Mouse (Mus musculus): ENCODE results near the gene Pglyrp2.
A peak's percentile ranks its signal among the peaks of the same experiment; 100 is the strongest.

Gene Pglyrp2

GRCm38 (mm10) chr17:32402011-32402778, 21.8 kb downstream of the Pglyrp2 start:
- DNase-seq (ENCODE audit: low spot score in 2 of 2): no peak

- DNase-seq (ENCODE audit: low spot score in 2 of 2): no peak
Measured at GRCm38 (mm10) chr17:32396266-32396665, 27.7 kb downstream of the Pglyrp2 start.

- DNase-seq (ENCODE audit: low spot score in 2 of 2): no peak
Measured at GRCm38 (mm10) chr17:32393944-32394343, 30.0 kb downstream of the Pglyrp2 start.

- DNase-seq (ENCODE audit: low spot score in 2 of 2): peak; percentile 90 to 91
Measured at GRCm38 (mm10) chr17:32389101-32389659, 34.8 kb downstream of the Pglyrp2 start, which contains the start of gene Wiz. TSS of gene Wiz (minus strand) at chr17:32389439.

- DNase-seq (ENCODE audit: low spot score in 2 of 2): no peak
Measured at GRCm38 (mm10) chr17:32388370-32389100, 35.4 kb downstream of the Pglyrp2 start.

- DNase-seq (ENCODE audit: low spot score in 2 of 2): no peak
Measured at GRCm38 (mm10) chr17:32387986-32388369, 36.0 kb downstream of the Pglyrp2 start.

GRCm38 (mm10) chr17:32386659-32387432, 37.1 kb downstream of the Pglyrp2 start:
- no peak for DNase-seq (ENCODE audit: low spot score in 2 of 2)

GRCm38 (mm10) chr17:32383661-32384060, 40.3 kb downstream of the Pglyrp2 start:
- no peak for DNase-seq (ENCODE audit: low spot score in 2 of 2)

- no peak for DNase-seq (ENCODE audit: low spot score in 2 of 2)
Measured at GRCm38 (mm10) chr17:32382576-32382975, 41.4 kb downstream of the Pglyrp2 start.

- DNase-seq (ENCODE audit: low spot score in 2 of 2): no peak
Measured at GRCm38 (mm10) chr17:32378786-32379185, 45.2 kb downstream of the Pglyrp2 start.

GRCm38 (mm10) chr17:32377137-32377536, 46.8 kb downstream of the Pglyrp2 start:
- DNase-seq (ENCODE audit: low spot score in 2 of 2): no peak

- DNase-seq (ENCODE audit: low spot score in 2 of 2): no peak
Measured at GRCm38 (mm10) chr17:32376475-32376874, 47.5 kb downstream of the Pglyrp2 start.

- no peak for DNase-seq (ENCODE audit: low spot score in 2 of 2)
Measured at GRCm38 (mm10) chr17:32368991-32369578, 54.9 kb downstream of the Pglyrp2 start.

GRCm38 (mm10) chr17:32367706-32368105, 56.3 kb downstream of the Pglyrp2 start:
- DNase-seq (ENCODE audit: low spot score in 2 of 2): no peak

GRCm38 (mm10) chr17:32365296-32365695, 58.7 kb downstream of the Pglyrp2 start:
- no peak for DNase-seq (ENCODE audit: low spot score in 2 of 2)

- no peak for DNase-seq (ENCODE audit: low spot score in 2 of 2)
Measured at GRCm38 (mm10) chr17:32364850-32365249, 59.1 kb downstream of the Pglyrp2 start.

GRCm38 (mm10) chr17:32364331-32364730, 59.6 kb downstream of the Pglyrp2 start:
- DNase-seq (ENCODE audit: low spot score in 2 of 2): peak; percentile 83 to 84

- no peak for DNase-seq (ENCODE audit: low spot score in 2 of 2)
Measured at GRCm38 (mm10) chr17:32363821-32364301, 60.1 kb downstream of the Pglyrp2 start.

- no peak for DNase-seq (ENCODE audit: low spot score in 2 of 2)
Measured at GRCm38 (mm10) chr17:32362686-32363085, 61.3 kb downstream of the Pglyrp2 start.
